Mouse (Mus musculus) CH12.LX (cell line): ENCODE data around the gene Rad54l2. TPM values are rescaled to one million over a fixed set of nuclear protein-coding genes. Genes with fewer than 3 reads are reported as not detected.

Experiments used
- DNase-seq: peaks from one replicate; pipeline ENCODE4 v3.0.0-alpha.2; 2013; ENCODE audit errors: extremely low read depth
- H3K27ac ChIP-seq: 2 replicates; pipeline ENCODE4 v1.5.1; 2012; ENCODE audit warnings: low read depth, mild to moderate bottlenecking, control low read depth, moderate library complexity; ENCODE audit not compliant: insufficient read depth
- H3K27me3 ChIP-seq: replicated peaks from 2 replicates; pipeline ENCODE3; 2012; ENCODE audit warnings: inconsistent platforms
- H3K36me3 ChIP-seq, 2 experiments: replicated peaks in 1 of 2; 2 replicates each; pipeline versions ENCODE3 to v1.6.1; 2012; ENCODE audit warnings: inconsistent platforms in 1 of 2, low read length in 1 of 2, mild to moderate bottlenecking in 1 of 2, mixed read lengths in 1 of 2, moderate library complexity in 1 of 2; ENCODE audit not compliant: control insufficient read depth in 1 of 2, insufficient read depth in 1 of 2
- H3K4me1 ChIP-seq, 2 experiments: 2 replicates each; pipeline ENCODE4 v1.6.1; 2012; ENCODE audit warnings: inconsistent platforms in 1 of 2, moderate library complexity in 1 of 2; ENCODE audit not compliant: insufficient read depth in 2 of 2, control insufficient read depth in 1 of 2
- H3K4me2 ChIP-seq: 2 replicates; pipeline ENCODE4 v1.6.1; 2012; ENCODE audit warnings: low read depth, mild to moderate bottlenecking, control low read depth; ENCODE audit not compliant: poor library complexity, insufficient read depth, severe bottlenecking
- H3K4me3 ChIP-seq, 3 experiments: fragments of 150-350 bp in 1 of 3; sonication (generic) in 1 of 3; replicated peaks in 1 of 3; 2 replicates each; pipeline versions ENCODE3 to v1.5.1; 2011 to 2012; ENCODE audit warnings: low read depth in 2 of 3, low read length in 2 of 3, mild to moderate bottlenecking in 2 of 3, moderate library complexity in 2 of 3, control low read depth in 1 of 3, improper control_type of control experiment in 1 of 3, inconsistent platforms in 1 of 3, mixed read lengths in 1 of 3; ENCODE audit not compliant: poor library complexity in 1 of 3
- H3K79me2 ChIP-seq: replicated peaks from 2 replicates; pipeline ENCODE4 v1.6.1; 2012; ENCODE audit warnings: mild to moderate bottlenecking, moderate library complexity; ENCODE audit not compliant: control insufficient read depth, poor library complexity, insufficient read depth, severe bottlenecking; ENCODE audit errors: extremely low read depth
- H3K9ac ChIP-seq: 2 replicates; pipeline ENCODE4 v1.6.1; 2012; ENCODE audit warnings: low read depth, mild to moderate bottlenecking, control low read depth, moderate library complexity; ENCODE audit not compliant: insufficient read depth
- H3K9me3 ChIP-seq: replicated peaks from 2 replicates; pipeline ENCODE3; 2012; ENCODE audit warnings: low read length, inconsistent platforms, mixed read lengths
- BHLHE40 ChIP-seq: IDR thresholded peaks from 2 replicates; pipeline ENCODE4 v1.6.1; 2011; ENCODE audit warnings: mild to moderate bottlenecking, low read depth, low read length, improper control_type of control experiment
- CTCF ChIP-seq, 2 experiments: IDR thresholded peaks in 1 of 2; conservative IDR thresholded peaks in 1 of 2; 2 replicates each; pipeline ENCODE4 v1.5.1; 2011 to 2012; ENCODE audit warnings: low read depth in 2 of 2, low read length in 2 of 2, improper control_type of control experiment in 1 of 2, inconsistent platforms in 1 of 2, mild to moderate bottlenecking in 1 of 2, moderate library complexity in 1 of 2
- E2F4 ChIP-seq: IDR thresholded peaks from 2 replicates; pipeline ENCODE4 v1.6.1; 2011; ENCODE audit warnings: low read depth, low read length, improper control_type of control experiment; ENCODE audit not compliant: insufficient replicate concordance
- ELF1 ChIP-seq: IDR thresholded peaks from 2 replicates; pipeline ENCODE4 v1.6.1; 2014; ENCODE audit warnings: low read depth, mild to moderate bottlenecking, inconsistent platforms, low read length, improper control_type of control experiment
- EP300 ChIP-seq: IDR thresholded peaks from 2 replicates; pipeline ENCODE4 v1.6.1; 2011; ENCODE audit warnings: low read length, improper control_type of control experiment
- ETS1 ChIP-seq: conservative IDR thresholded peaks from 2 replicates; pipeline ENCODE4 v1.6.1; 2012; ENCODE audit warnings: low read depth, mild to moderate bottlenecking, inconsistent platforms, low read length, improper control_type of control experiment, moderate library complexity
- GABPA ChIP-seq: IDR thresholded peaks from 2 replicates; pipeline ENCODE4 v1.6.1; 2012; ENCODE audit warnings: low read depth, low read length, improper control_type of control experiment, inconsistent platforms; ENCODE audit not compliant: insufficient replicate concordance
- JUN ChIP-seq: IDR thresholded peaks from 2 replicates; pipeline ENCODE4 v1.6.1; 2011; ENCODE audit warnings: low read depth, mild to moderate bottlenecking, low read length, improper control_type of control experiment, moderate library complexity; ENCODE audit not compliant: insufficient read depth
- JUND ChIP-seq: conservative IDR thresholded peaks from 2 replicates; pipeline ENCODE4 v1.6.1; 2011; ENCODE audit warnings: low read depth, low read length, improper control_type of control experiment
- MAFK ChIP-seq: IDR thresholded peaks from 2 replicates; pipeline ENCODE4 v1.6.1; 2011; ENCODE audit warnings: low read length, improper control_type of control experiment; ENCODE audit not compliant: insufficient replicate concordance
- MAX ChIP-seq: IDR thresholded peaks from 2 replicates; pipeline ENCODE4 v1.6.1; 2011; ENCODE audit warnings: low read length, improper control_type of control experiment
- MYC ChIP-seq: IDR thresholded peaks from 2 replicates; pipeline ENCODE4 v1.6.1; 2011; ENCODE audit warnings: low read depth, mild to moderate bottlenecking, improper control_type of control experiment, low read length
- NELFE ChIP-seq: IDR thresholded peaks from 2 replicates; pipeline ENCODE4 v1.6.1; 2011; ENCODE audit warnings: low read depth, low read length, improper control_type of control experiment
- PAX5 ChIP-seq: IDR thresholded peaks from 2 replicates; pipeline ENCODE4 v1.6.1; 2012; ENCODE audit warnings: low read length, inconsistent platforms, mixed read lengths
- POLR2A ChIP-seq: IDR thresholded peaks from 2 replicates; pipeline ENCODE4 v1.6.1; 2011; ENCODE audit warnings: low read depth, mild to moderate bottlenecking, improper control_type of control experiment, low read length
- POLR2AphosphoS2 ChIP-seq: IDR thresholded peaks from 2 replicates; pipeline ENCODE4 v1.6.1; 2011; ENCODE audit warnings: low read depth, low read length, improper control_type of control experiment
- RAD21 ChIP-seq: IDR thresholded peaks from 2 replicates; pipeline ENCODE4 v1.6.1; 2011; ENCODE audit warnings: low read depth, mild to moderate bottlenecking, low read length, improper control_type of control experiment, moderate library complexity
- SMC3 ChIP-seq: IDR thresholded peaks from 2 replicates; pipeline ENCODE4 v1.6.1; 2011; ENCODE audit warnings: low read depth, low read length, improper control_type of control experiment
- TCF12 ChIP-seq: IDR thresholded peaks from 2 replicates; pipeline ENCODE4 v1.6.1; 2014; ENCODE audit warnings: low read depth, mild to moderate bottlenecking, inconsistent platforms, low read length, improper control_type of control experiment
- USF1 ChIP-seq: IDR thresholded peaks from 2 replicates; pipeline ENCODE4 v1.6.1; 2014; ENCODE audit warnings: low read depth, mild to moderate bottlenecking, inconsistent platforms, low read length, improper control_type of control experiment
- USF2 ChIP-seq: conservative IDR thresholded peaks from 2 replicates; pipeline ENCODE4 v1.6.1; 2011; ENCODE audit warnings: low read depth, low read length, improper control_type of control experiment
- dilution Hi-C: fragments of 300-500 bp; cut with MboI; formaldehyde crosslinking; loops from 2 replicates; pipeline ENCODE4 v1.14.3; 2020; ENCODE audit warnings: low sequenced_read_pairs; ENCODE audit not compliant: extremely low pct_unique_long_range_greater_than_20kb, extremely low pct_ligation_motif_present
- in situ Hi-C: fragments of 300-500 bp; cut with MboI; formaldehyde crosslinking; loops from 3 replicates; pipeline ENCODE4 v1.14.3; 2019; ENCODE audit warnings: low sequenced_read_pairs, low pct_ligation_motif_present, low pct_unique_long_range_greater_than_20kb, mixed read lengths
- polyA plus RNA-seq: library from polyadenylated mRNA; unstranded; fragments of >175 nt; gene quantifications from 2 replicates; pipeline ENCODE4 v1.2.1, GENCODE M21; 2012; ENCODE audit warnings: low read depth; ENCODE audit not compliant: insufficient read length
- total RNA-seq, 2 experiments: library from RNA; depleted of rRNA; stranded (reverse); fragments of 300-350 nt in 1 of 2; fragments of >200 nt in 1 of 2; gene quantifications; 2 replicates each; pipeline ENCODE4 v1.2.3; 2012 to 2014

Rad54l2 gene
- total and polyA plus RNA-seq, 3 experiments: 7.2 to 16.5 (median 11.6) TPM

GRCm38 (mm10) chr9:106733690-106734089, 55.3 kb downstream of the Rad54l2 start:
- H3K4me3 ChIP-seq: no peak overlapping the region
- H3K9ac ChIP-seq: no peak overlapping the region
- dilution Hi-C loops: no loop called here
- in situ Hi-C loops: no loop called here
- H3K4me2 ChIP-seq: no peak overlapping the region
- H3K27ac ChIP-seq: no peak overlapping the region
- H3K9me3 ChIP-seq: peaks cover 3% of the 10 kb centered on the region
- no peaks in the 10 kb centered on the region for H3K27me3 ChIP-seq
- no peak for TF ChIP-seq ETS1
- TF ChIP-seq E2F4: no peak
- no peak for TF ChIP-seq ELF1
- TF ChIP-seq MAX: no peak
- no peak for TF ChIP-seq POLR2AphosphoS2
- no peak for TF ChIP-seq SMC3
- no peak for TF ChIP-seq MAFK
- no peak for TF ChIP-seq EP300
- TF ChIP-seq USF2: no peak
- no peak for TF ChIP-seq TCF12
- TF ChIP-seq JUND: no peak
- no peak for TF ChIP-seq MYC
- H3K4me1 ChIP-seq: peaks cover 0 to 3% of the 10 kb centered on the region in 2 experiments; a peak in 1 of 4 replicates
- peaks cover 0 to 19% of the 10 kb centered on the region in 2 experiments for H3K36me3 ChIP-seq
- peaks cover 3% of the 10 kb centered on the region for H3K79me2 ChIP-seq
- DNase-seq: no peak

- no peak overlapping the region for H3K9ac ChIP-seq
- peaks cover 0 to 3% of the 10 kb centered on the region in 2 experiments; a peak in 1 of 4 replicates for H3K4me1 ChIP-seq
- no peaks in the 10 kb centered on the region for H3K9me3 ChIP-seq
- no peak for DNase-seq
- peaks cover 0 to 13% of the 10 kb centered on the region in 2 experiments for H3K36me3 ChIP-seq
- dilution Hi-C loops: no loop called here
- no peak overlapping the region for H3K4me2 ChIP-seq
- no peak overlapping the region for H3K27ac ChIP-seq
- no peaks in the 10 kb centered on the region for H3K27me3 ChIP-seq
- H3K4me3 ChIP-seq: no peak overlapping the region
- in situ Hi-C loops: no loop called here
- H3K79me2 ChIP-seq: peaks cover 3% of the 10 kb centered on the region
- no peak for TF ChIP-seq BHLHE40
- no peak for TF ChIP-seq MAX
- no peak for TF ChIP-seq NELFE
- no peak for TF ChIP-seq EP300
- no peak for TF ChIP-seq JUN
- TF ChIP-seq POLR2AphosphoS2: no peak
- no peak for TF ChIP-seq MAFK
- TF ChIP-seq PAX5: no peak
- TF ChIP-seq GABPA: no peak
- TF ChIP-seq POLR2A: no peak
- no peak for TF ChIP-seq USF1
- TF ChIP-seq RAD21: no peak
- no peak for TF ChIP-seq ETS1
- no peak for TF ChIP-seq CTCF (conservative IDR thresholded peaks at IDR 0.05 in 1 of 2, IDR thresholded peaks at IDR 0.05 in 1 of 2; ENCODE audit: low read depth in 2 of 2, low read length in 2 of 2)
Observed at GRCm38 (mm10) chr9:106729416-106729815, 59.6 kb downstream of the Rad54l2 start.
